Mouse (Mus musculus): ENCODE results near the gene Xylt1. TPM values are rescaled to one million over a fixed set of nuclear protein-coding genes. Genes with fewer than 3 reads are reported as not detected.

The Xylt1 gene
- 0.75 and 0.93 TPM in 2 replicates for polyA plus RNA-seq (2015; fragmentation: Nextera tagmentation; extraction: Ambion mirVana)

GRCm38 (mm10) chr7:117380418-117381187 lies at the start of gene Xylt1:
TSS of gene Xylt1 (plus strand) at chr7:117380979.
- Histone ChIP-seq H3K4me1 (replicated peaks; ENCODE audit: control insufficient read depth, insufficient read depth, low read length) (peaks cover 22% of the 10 kb centered on the region), H3K9me3 (ENCODE audit: control insufficient read depth, low read length) (no peaks in the 10 kb centered on the region), H3K4me2 (ENCODE audit: low read depth, low read length) (peak within 1 kb of the TSS; percentile 96), H3K27me3 (ENCODE audit: control insufficient read depth, insufficient read depth, low read depth, low read length) (peaks cover 10% of the 10 kb centered on the region), H3K36me3 (ENCODE audit: control insufficient read depth, insufficient read depth, low read length) (no peaks in the 10 kb centered on the region), H3K4me3 (ENCODE audit: low read length) (peak within 1 kb of the TSS; percentile 82), H3K9ac (ENCODE audit: low read length) (peak within 1 kb of the TSS; percentile 85), H3K27ac (ENCODE audit: low read length) (peak within 1 kb of the TSS; percentile 68)
- ATAC-seq (ENCODE audit: low read depth): peak; percentile 88
- under 1% methylated on average over 41 of the region's 69 CpGs for WGBS

- no peaks in the 10 kb centered on the region for H3K4me1 ChIP-seq (replicated peaks; ENCODE audit: control insufficient read depth, insufficient read depth, low read length)
- H3K27ac ChIP-seq (ENCODE audit: low read length): no peak overlapping the region
- no peak overlapping the region for H3K9ac ChIP-seq (ENCODE audit: low read length)
- H3K4me2 ChIP-seq (ENCODE audit: low read depth, low read length): no peak overlapping the region
- 69% methylated on average over 5 of the region's 5 CpGs for WGBS
- ATAC-seq (ENCODE audit: low read depth): no peak
- no peaks in the 10 kb centered on the region for H3K9me3 ChIP-seq (ENCODE audit: control insufficient read depth, low read length)
- H3K4me3 ChIP-seq (ENCODE audit: low read length): no peak overlapping the region
- no peaks in the 10 kb centered on the region for H3K27me3 ChIP-seq (ENCODE audit: control insufficient read depth, insufficient read depth, low read depth, low read length)
- H3K36me3 ChIP-seq (ENCODE audit: control insufficient read depth, insufficient read depth, low read length): no peaks in the 10 kb centered on the region
These were observed 46.8 kb upstream of the Xylt1 start for GRCm38 (mm10) chr7:117333936-117334335.

GRCm38 (mm10) chr7:117356316-117356715 lies 24.5 kb upstream of the Xylt1 start:
- no peaks in the 10 kb centered on the region for H3K9me3 ChIP-seq (ENCODE audit: control insufficient read depth, low read length)
- WGBS: 86% methylated on average over 2 of the region's 2 CpGs
- H3K27me3 ChIP-seq (ENCODE audit: control insufficient read depth, insufficient read depth, low read depth, low read length): no peaks in the 10 kb centered on the region
- no peak for ATAC-seq (ENCODE audit: low read depth)
- no peak overlapping the region for H3K4me3 ChIP-seq (ENCODE audit: low read length)
- H3K4me2 ChIP-seq (ENCODE audit: low read depth, low read length): no peak overlapping the region
- no peak overlapping the region for H3K9ac ChIP-seq (ENCODE audit: low read length)
- H3K4me1 ChIP-seq (replicated peaks; ENCODE audit: control insufficient read depth, insufficient read depth, low read length): no peaks in the 10 kb centered on the region
- H3K27ac ChIP-seq (ENCODE audit: low read length): no peak overlapping the region
- no peaks in the 10 kb centered on the region for H3K36me3 ChIP-seq (ENCODE audit: control insufficient read depth, insufficient read depth, low read length)

GRCm38 (mm10) chr7:117357425-117358194 lies 23.2 kb upstream of the Xylt1 start:
- Histone ChIP-seq H3K36me3 (ENCODE audit: control insufficient read depth, insufficient read depth, low read length) (no peaks in the 10 kb centered on the region), H3K4me3 (ENCODE audit: low read length) (no peak overlapping the region), H3K4me2 (ENCODE audit: low read depth, low read length) (no peak overlapping the region), H3K4me1 (replicated peaks; ENCODE audit: control insufficient read depth, insufficient read depth, low read length) (no peaks in the 10 kb centered on the region), H3K27me3 (ENCODE audit: control insufficient read depth, insufficient read depth, low read depth, low read length) (no peaks in the 10 kb centered on the region), H3K27ac (ENCODE audit: low read length) (peak overlapping the region; percentile 29), H3K9me3 (ENCODE audit: control insufficient read depth, low read length) (no peaks in the 10 kb centered on the region), H3K9ac (ENCODE audit: low read length) (no peak overlapping the region)
- ATAC-seq (ENCODE audit: low read depth): peak; percentile 91
- 43% methylated on average over 6 of the region's 6 CpGs for WGBS

GRCm38 (mm10) chr7:117361281-117361680 lies 19.5 kb upstream of the Xylt1 start:
- ATAC-seq (ENCODE audit: low read depth): no peak
- 66% methylated on average over 2 of the region's 2 CpGs for WGBS
- Histone ChIP-seq H3K36me3 (ENCODE audit: control insufficient read depth, insufficient read depth, low read length) (no peaks in the 10 kb centered on the region), H3K4me1 (replicated peaks; ENCODE audit: control insufficient read depth, insufficient read depth, low read length) (no peaks in the 10 kb centered on the region), H3K9me3 (ENCODE audit: control insufficient read depth, low read length) (no peaks in the 10 kb centered on the region), H3K27me3 (ENCODE audit: control insufficient read depth, insufficient read depth, low read depth, low read length) (no peaks in the 10 kb centered on the region), H3K4me2 (ENCODE audit: low read depth, low read length) (no peak overlapping the region), H3K9ac (ENCODE audit: low read length) (no peak overlapping the region), H3K4me3 (ENCODE audit: low read length) (no peak overlapping the region), H3K27ac (ENCODE audit: low read length) (no peak overlapping the region)

- no peak overlapping the region for H3K27ac ChIP-seq (ENCODE audit: low read length)
- WGBS: 76% methylated on average over 4 of the region's 4 CpGs
- no peak overlapping the region for H3K9ac ChIP-seq (ENCODE audit: low read length)
- H3K9me3 ChIP-seq (ENCODE audit: control insufficient read depth, low read length): no peaks in the 10 kb centered on the region
- H3K4me2 ChIP-seq (ENCODE audit: low read depth, low read length): no peak overlapping the region
- H3K4me1 ChIP-seq (replicated peaks; ENCODE audit: control insufficient read depth, insufficient read depth, low read length): no peaks in the 10 kb centered on the region
- H3K27me3 ChIP-seq (ENCODE audit: control insufficient read depth, insufficient read depth, low read depth, low read length): no peaks in the 10 kb centered on the region
- no peaks in the 10 kb centered on the region for H3K36me3 ChIP-seq (ENCODE audit: control insufficient read depth, insufficient read depth, low read length)
- no peak for ATAC-seq (ENCODE audit: low read depth)
- no peak overlapping the region for H3K4me3 ChIP-seq (ENCODE audit: low read length)
These were observed 18.3 kb upstream of the Xylt1 start for GRCm38 (mm10) chr7:117362493-117362892.

GRCm38 (mm10) chr7:117368647-117369289 lies 12.0 kb upstream of the Xylt1 start:
- 40% methylated on average over 6 of the region's 6 CpGs for WGBS

GRCm38 (mm10) chr7:117369290-117369941 lies 11.4 kb upstream of the Xylt1 start:
- peak overlapping the region; percentile 49; the same call in 1 of the 2 replicates for H3K27ac ChIP-seq (ENCODE audit: low read length)
- no peak overlapping the region for H3K4me3 ChIP-seq (ENCODE audit: low read length)
- H3K27me3 ChIP-seq (ENCODE audit: control insufficient read depth, insufficient read depth, low read depth, low read length): no peaks in the 10 kb centered on the region
- 66% methylated on average over 5 of the region's 5 CpGs for WGBS
- H3K9ac ChIP-seq (ENCODE audit: low read length): no peak overlapping the region
- no peaks in the 10 kb centered on the region for H3K4me1 ChIP-seq (replicated peaks; ENCODE audit: control insufficient read depth, insufficient read depth, low read length)
- H3K4me2 ChIP-seq (ENCODE audit: low read depth, low read length): no peak overlapping the region
- H3K36me3 ChIP-seq (ENCODE audit: control insufficient read depth, insufficient read depth, low read length): no peaks in the 10 kb centered on the region
- peak; percentile 51 for ATAC-seq (ENCODE audit: low read depth)
- H3K9me3 ChIP-seq (ENCODE audit: control insufficient read depth, low read length): no peaks in the 10 kb centered on the region

More at GRCm38 (mm10) chr7:117368647-117369289, 12.0 kb upstream of the Xylt1 start:
- Histone ChIP-seq H3K27me3 (ENCODE audit: control insufficient read depth, insufficient read depth, low read depth, low read length) (no peaks in the 10 kb centered on the region), H3K4me1 (replicated peaks; ENCODE audit: control insufficient read depth, insufficient read depth, low read length) (no peaks in the 10 kb centered on the region), H3K27ac (ENCODE audit: low read length) (peak overlapping the region; percentile 49; the same call in 1 of the 2 replicates), H3K4me3 (ENCODE audit: low read length) (no peak overlapping the region), H3K9ac (ENCODE audit: low read length) (no peak overlapping the region), H3K36me3 (ENCODE audit: control insufficient read depth, insufficient read depth, low read length) (no peaks in the 10 kb centered on the region), H3K9me3 (ENCODE audit: control insufficient read depth, low read length) (no peaks in the 10 kb centered on the region), H3K4me2 (ENCODE audit: low read depth, low read length) (no peak overlapping the region)
- peak; percentile 71 for ATAC-seq (ENCODE audit: low read depth)

All from lung, embryonic 16.5 days (tissue).